Mouse (Mus musculus) heart, postnatal 14 days (tissue): ENCODE data around the gene Tmem108. TPM values are rescaled to one million over a fixed set of nuclear protein-coding genes. Genes with fewer than 3 reads are reported as not detected.

ENCODE experiments used
- DNase-seq, 2 experiments: peaks; one replicate each; pipeline ENCODE4 v3.0.0; 2021 to 2022
- intact Hi-C: fragments of 180-260 bp; cut with DNase I; formaldehyde crosslinking; loops from one replicate; pipeline ENCODE4 v1.15.1; 2025
- total RNA-seq, 2 experiments: library from RNA; stranded (reverse); gene quantifications; 2 replicates each; pipeline ENCODE4 v1.2.3; 2021

Tmem108 gene
- total RNA-seq, 2 experiments from 2014 or later: 5.4 to 5.7 TPM

- intact Hi-C loops: no loop called here
- DNase-seq: no peak
These were observed 119.3 kb downstream of the Tmem108 start for GRCm38 (mm10) chr9:103642300-103642699.

DNA sequence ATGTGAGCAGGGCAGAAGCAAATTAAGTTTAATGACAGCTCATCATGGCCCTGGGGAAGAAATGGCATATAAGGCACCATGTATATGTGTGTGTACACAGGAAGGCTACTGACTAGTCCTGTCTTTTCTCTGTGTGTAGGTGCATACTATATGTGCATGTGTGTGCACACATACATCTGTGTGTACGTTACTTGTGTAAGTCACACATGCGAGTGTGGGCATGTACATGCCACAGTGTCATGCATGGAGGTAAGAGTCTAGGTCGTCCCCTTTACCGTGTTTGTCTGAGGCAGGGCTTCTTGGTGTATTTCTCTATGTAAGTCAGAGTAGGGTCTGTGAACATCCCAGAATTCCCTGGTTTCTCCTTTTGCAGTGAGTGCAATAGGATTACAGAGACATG is 120.3 kb downstream of the Tmem108 start:
- intact Hi-C loops: no loop called here

DNA sequence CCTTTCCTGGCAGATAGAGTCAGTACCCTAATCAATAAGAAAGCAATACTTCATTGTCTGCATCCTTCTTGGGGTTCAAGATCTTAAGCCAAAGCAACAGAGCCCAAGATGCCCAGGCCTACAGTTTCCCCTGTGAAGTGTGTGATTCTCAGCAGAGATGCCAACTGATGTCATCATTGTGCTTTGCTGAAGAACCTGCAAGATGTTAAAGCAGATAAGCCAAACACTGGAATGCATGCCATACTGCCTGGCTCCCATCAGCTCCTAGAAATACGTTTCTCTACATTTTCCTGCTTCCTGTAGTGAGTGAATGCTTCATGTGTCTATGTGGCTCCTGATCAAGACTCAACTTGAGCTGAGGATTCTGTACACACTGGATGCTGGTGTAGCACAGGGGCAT is 122.2 kb downstream of the Tmem108 start:
- no peak for DNase-seq
- intact Hi-C loops: no loop called here

More for the DNA sequence above, 120.3 kb downstream of the Tmem108 start:
- DNase-seq: no peak

GRCm38 (mm10) chr9:103637451-103637850 is 124.2 kb downstream of the Tmem108 start:
- intact Hi-C loops: no loop called here
- no peak for DNase-seq

DNA sequence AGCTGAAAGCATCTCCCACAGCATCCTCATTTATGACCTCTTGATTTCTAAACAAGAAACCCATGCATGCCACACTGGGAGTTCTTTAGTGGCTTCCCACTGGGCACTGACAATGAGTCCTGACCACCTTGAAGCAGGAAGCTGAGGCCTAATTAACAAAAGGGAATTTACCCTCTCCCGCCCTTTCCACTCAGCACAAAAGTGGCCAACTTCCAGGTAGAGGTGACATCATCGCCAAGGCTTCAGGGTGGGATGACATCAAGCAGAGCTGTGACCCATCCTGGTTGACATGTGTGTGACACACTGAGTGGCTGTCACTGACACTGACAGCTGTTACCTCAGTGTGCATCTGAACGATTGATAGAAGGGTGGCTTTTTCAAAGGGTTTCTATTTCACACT is 124.8 kb downstream of the Tmem108 start:
- DNase-seq: no peak
- intact Hi-C loops: no loop called here

DNA sequence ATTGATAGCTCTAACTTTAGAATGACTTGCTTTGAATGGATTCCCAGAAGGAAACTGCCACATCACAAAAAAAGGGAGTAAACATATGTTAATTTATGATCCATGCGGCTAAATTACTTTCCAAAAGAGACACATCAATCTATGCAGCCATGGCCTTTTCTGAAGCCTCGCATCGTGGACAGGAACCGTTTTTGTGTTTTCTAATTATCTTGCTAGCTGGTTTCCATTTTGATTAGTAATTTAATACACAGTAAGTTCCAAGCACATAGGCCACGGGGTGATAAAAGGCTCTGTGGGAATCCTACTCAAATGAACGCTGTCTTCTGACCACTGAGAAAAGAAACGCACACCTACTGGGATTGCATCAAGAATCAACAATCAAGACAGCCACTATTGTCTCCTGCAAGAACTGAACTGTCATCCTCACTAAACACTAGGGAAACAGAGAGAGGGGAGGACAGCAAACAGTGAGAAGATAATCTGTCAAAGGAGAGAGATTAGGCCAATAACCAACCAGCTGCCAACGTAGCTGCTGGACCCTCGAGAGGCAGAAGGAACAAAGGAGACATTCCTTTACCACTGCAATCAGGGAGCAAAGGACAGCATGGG is 132.7 kb downstream of the Tmem108 start:
- intact Hi-C loops: no loop called here
- DNase-seq: no peak

GRCm38 (mm10) chr9:103627404-103627900 is 134.2 kb downstream of the Tmem108 start:
- DNase-seq: no peak
- intact Hi-C loops: no loop called here

GRCm38 (mm10) chr9:103626156-103626555 is 135.5 kb downstream of the Tmem108 start:
- intact Hi-C loops: no loop called here

GRCm38 (mm10) chr9:103624649-103625048 is 137.0 kb downstream of the Tmem108 start:
- intact Hi-C loops: loop anchor here (1.0 to 2.0 kb wide), 3 partner anchors 130 to 372 kb away; partner anchors contain the start of gene Tmem108

More at GRCm38 (mm10) chr9:103626156-103626555, 135.5 kb downstream of the Tmem108 start:
- DNase-seq: no peak

DNA sequence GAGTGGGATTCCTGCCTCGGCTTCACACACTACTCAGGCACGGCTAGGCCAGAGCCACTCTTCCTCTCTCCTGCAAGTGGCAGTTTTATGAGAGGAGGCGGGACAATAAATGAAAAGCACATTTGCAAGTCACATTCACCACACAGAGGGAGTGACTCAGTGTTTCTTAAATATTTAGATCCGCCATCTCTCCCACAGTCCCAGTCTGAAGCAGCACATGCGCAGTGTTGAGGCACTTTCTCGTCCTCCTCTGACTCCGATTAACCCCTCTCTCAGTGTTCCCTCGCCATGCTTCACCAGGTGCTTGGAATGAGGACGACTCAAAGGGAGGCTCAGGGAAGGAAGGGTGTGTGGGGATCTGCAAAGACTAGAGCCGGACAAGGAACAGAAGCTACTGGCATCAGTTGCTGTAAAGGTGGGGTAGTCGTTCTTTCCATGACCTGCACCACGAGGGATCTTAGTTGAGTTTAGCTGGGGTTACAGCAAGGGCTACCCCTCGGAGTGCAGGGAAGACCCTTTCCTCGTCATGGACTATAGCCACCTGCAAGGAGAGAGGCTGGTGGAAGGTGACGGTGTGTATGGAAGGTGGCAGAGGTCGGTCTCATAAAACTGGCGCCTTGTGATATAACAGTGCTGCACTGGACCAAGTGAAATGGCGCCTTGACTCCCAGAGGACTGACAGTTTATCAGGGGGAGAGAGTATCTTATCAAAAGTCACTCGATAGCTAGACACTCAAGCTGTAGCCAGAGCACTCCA is 137.9 kb downstream of the Tmem108 start:
- intact Hi-C loops: loop anchor here (1.0 to 2.0 kb wide), 3 partner anchors 129 to 373 kb away; partner anchors contain the start of gene Tmem108
- DNase-seq: no peak

More at GRCm38 (mm10) chr9:103624649-103625048, 137.0 kb downstream of the Tmem108 start:
- DNase-seq: peak; percentile 66 to 82

DNA sequence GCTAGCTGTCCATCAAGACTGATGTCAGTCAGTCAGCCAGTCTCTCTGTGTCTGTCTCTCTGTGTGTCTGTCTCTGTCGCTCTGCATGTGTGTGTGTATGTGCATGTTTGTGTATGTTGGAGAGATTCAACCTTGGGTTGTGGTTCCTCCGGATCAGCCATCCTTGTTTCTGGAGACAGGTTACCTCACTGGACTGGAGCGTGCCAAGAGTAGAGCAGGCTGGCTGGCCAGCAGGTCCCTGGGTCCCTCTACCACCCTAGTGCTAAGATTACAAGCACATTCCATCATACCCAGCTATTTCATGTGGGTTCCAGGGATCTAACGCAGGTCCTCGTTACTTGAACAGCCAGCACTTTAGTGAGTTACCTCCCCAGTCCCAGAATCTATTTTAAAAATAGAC is 138.6 kb downstream of the Tmem108 start:
- intact Hi-C loops: no loop called here
- no peak for DNase-seq

DNA sequence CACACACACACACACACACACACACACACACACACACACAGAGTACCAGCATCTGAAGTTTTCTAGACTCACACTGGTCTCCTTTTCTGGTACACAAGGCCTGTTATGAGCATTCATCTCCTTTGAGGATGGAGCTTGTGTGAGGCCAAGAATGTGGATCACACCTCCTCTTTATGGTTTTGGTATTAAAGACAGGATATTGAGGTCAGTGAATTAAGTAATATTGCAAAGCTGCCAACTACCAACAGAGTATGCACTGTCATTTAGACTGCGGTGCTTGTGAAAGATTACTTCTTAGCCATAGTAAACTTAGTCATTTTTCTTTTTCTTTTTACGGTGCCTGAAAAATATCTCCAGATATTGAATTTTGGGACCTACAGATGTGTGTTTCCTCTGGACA is 139.8 kb downstream of the Tmem108 start:
- intact Hi-C loops: no loop called here
- DNase-seq: no peak

- intact Hi-C loops: no loop called here
These were observed 141.0 kb downstream of the Tmem108 start for GRCm38 (mm10) chr9:103620517-103621212.

GRCm38 (mm10) chr9:103614260-103614659 is 147.4 kb downstream of the Tmem108 start:
- DNase-seq: no peak
- intact Hi-C loops: no loop called here

More at GRCm38 (mm10) chr9:103620517-103621212, 141.0 kb downstream of the Tmem108 start:
- DNase-seq: no peak

DNA sequence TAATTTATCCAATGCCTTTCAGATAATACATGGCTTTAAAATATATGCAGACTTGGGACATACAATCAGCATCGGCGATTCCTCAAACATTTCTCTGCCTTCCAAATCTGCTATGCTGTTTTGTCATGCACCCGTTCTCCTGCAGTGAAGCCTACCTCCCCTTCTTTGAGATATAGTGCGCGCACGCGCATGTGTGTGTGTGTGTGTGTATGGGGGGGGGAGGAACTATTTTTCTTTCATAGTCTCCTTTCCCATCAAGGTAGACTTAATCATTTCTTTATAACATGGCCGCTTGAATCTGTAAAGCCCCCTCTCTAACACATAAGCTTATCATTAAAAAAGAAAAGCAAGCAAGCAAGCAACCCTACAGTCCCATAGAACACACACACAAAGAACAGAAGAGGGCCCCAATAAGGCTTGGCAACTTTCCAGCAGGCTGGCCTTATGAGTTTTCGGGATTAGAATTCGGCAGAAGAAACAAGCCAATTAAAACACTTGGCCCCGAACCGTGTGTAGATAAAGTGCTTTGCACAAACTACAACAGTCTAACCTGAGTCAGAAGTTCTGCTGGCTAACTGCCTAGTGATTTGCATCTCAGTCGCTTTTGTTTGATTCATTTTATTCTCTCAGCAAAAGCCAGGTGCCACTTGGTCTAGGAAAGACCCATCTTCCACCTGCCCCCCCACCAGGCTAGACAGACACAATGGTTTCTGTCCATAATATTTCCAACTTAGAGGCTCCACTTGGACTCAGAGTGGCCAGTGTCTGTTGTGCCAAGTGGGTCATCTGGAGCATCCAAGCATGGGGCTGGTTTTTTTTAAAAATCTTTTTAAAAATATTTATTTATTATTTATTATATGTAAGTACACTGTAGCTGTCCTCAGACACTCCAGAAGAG is 153.2 kb downstream of the Tmem108 start:
- intact Hi-C loops: no loop called here
- no peak for DNase-seq

DNA sequence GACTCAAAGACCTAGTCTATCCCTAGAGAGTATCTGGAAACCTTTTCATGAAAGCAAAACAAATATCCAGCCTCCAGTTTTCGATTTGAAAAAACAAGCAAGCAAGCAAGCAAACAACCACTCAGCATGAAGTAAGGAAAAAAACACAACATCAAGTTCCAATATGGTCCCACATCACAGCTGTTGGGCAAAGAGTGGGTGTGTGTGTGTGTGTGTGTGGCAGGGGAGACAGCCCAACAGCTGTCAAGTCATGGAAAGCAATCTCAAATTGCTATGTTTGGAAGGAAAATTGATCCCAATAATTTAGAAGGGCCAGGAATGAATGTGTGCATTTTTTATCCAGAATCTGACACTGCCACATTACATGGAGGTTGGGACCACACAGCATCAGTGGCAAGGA is 155.6 kb downstream of the Tmem108 start:
- DNase-seq: no peak
- intact Hi-C loops: no loop called here

DNA sequence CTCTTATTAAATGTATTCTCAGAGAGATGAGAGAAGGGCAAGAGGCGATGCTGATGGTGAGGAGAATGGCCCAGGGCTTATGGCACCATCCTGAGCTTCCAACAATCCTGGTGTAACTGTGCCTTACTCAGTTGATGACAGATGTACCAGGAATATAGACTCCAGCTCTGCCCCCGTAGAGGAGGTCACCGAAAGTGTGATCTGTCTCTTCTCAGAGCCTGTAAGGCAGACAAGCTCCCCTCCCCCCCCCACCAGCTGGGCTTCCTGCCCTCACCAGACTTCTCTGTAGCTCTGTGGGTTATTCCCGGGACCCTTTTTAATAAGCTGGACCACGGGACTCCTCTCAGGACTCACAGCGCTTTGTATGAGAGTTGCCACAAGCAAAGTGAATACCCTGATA is 157.8 kb downstream of the Tmem108 start:
- intact Hi-C loops: no loop called here
- DNase-seq: no peak

DNA sequence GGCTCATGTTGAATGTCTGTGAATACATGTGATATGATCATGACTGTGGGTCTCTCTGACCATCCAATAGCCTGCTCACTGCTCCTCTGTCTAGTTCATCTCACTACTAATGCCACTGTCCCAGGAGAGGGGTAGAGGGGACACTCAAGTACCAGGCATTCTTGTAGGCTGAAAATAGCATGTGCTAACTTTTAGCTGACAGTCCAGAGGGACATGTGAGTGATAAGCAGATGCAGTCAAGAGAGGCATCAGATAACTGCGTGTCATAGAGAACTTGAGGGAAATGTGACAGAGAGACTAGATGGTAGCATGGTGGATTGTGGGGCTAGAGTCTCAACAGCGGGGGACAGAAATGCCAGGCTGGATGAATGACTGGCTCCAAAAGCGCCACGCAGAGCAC is 159.8 kb downstream of the Tmem108 start:
- no peak for DNase-seq
- intact Hi-C loops: no loop called here

GRCm38 (mm10) chr9:103600834-103601233 is 160.8 kb downstream of the Tmem108 start:
- intact Hi-C loops: no loop called here
- no peak for DNase-seq

DNA sequence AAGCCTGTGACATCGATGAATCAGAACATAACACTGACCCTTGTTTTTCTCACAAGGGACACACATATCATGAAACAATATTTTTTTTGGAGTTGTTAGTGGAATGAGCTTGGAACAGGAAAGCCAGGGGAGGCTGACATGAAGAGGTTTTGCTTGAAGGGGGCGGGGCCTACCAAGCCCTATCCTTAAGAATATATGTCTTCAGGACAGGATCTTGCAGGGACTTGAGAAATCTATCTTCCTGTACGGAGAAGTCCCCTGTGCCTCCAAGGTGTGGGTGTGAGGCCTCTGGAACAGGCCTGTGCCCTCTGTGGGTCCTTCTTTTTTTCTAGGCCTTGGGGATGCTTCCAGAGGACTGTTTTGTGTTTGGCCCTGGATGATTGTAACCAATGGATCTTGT is 161.7 kb downstream of the Tmem108 start:
- intact Hi-C loops: no loop called here
- no peak for DNase-seq
